Mouse (Mus musculus): ENCODE measurements around the gene Defb20. TPM values are rescaled to one million over a fixed set of nuclear protein-coding genes. Genes with fewer than 3 reads are reported as not detected.

Defb20 gene
- total RNA-seq, 2 experiments from 2014 or later, result not detected

GRCm38 (mm10) chr2:152500204-152500862, 23.5 kb downstream of the Defb20 start:
- DNase-seq, result no peak

DNA sequence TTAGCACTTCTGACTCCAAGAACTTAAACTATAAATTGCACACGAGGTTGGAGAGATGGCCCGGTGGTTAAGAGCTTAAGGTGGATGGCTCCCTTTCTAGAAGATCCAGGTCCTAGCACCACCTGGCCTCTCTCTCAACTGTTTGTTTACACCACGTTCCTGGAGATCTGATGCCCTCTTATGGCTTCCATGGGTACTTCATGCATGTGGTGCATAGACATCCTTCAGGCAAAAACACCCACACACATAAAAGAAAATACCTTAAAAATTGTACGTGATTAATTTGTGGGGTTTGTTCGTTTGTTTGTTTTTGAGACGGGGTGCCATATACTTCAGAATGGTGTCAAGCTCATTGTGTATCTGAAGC, 24.0 kb downstream of the Defb20 start:
- no peak for DNase-seq

GRCm38 (mm10) chr2:152503950-152504349, 27.1 kb downstream of the Defb20 start:
- no peak for DNase-seq

- no peak for DNase-seq
Measured at GRCm38 (mm10) chr2:152511592-152511991, 34.7 kb downstream of the Defb20 start, which contains the start of gene Defb26. Gene Defb26 (minus strand): TSS chr2:152511692.

GRCm38 (mm10) chr2:152516084-152516483, 39.2 kb downstream of the Defb20 start:
- DNase-seq, result no peak

- no peak for DNase-seq
Measured at GRCm38 (mm10) chr2:152517981-152518380, 41.1 kb downstream of the Defb20 start, which contains the start of gene Defb28. Gene Defb28 (plus strand): TSS chr2:152518255.

Other genes starting within 250 kb of the Defb20 start
- 10 to 100 TPM; 36.9 to 41.9 TPM for gene Tbc1d20, start 183.2 kb upstream of the Defb20 start, total RNA-seq (2021)
- 10 to 100 TPM; 40.7 to 48.6 TPM for gene Rbck1, start 144.4 kb upstream of the Defb20 start, total RNA-seq (2021)
- 1 to 10 TPM; 1.3 to 1.5 TPM for gene Trib3, start 133.0 kb upstream of the Defb20 start, total RNA-seq (2021)
- under 1 TPM in 1 of 2 experiments, not detected in 1; 0.18 TPM for gene Nrsn2, start 100.4 kb upstream of the Defb20 start, total RNA-seq (2021)
- 1 to 10 TPM; 6.7 to 9.4 TPM for gene Sox12, start 79.0 kb upstream of the Defb20 start, total RNA-seq (2021)
- gene Zcchc3, start 62.0 kb upstream of the Defb20 start, total RNA-seq (2021), result 1 to 10 TPM; 4.7 to 5.6 TPM
- gene 6820408C15Rik, start 61.5 kb upstream of the Defb20 start, total RNA-seq (2021), result not detected
- gene Defb23, start 12.4 kb upstream of the Defb20 start, total RNA-seq (2021), result not detected
- gene Defb22, start 13.1 kb downstream of the Defb20 start, total RNA-seq (2021), result not detected
- gene Defb26, start 34.6 kb downstream of the Defb20 start, total RNA-seq (2021), result not detected
- not detected for gene Defb28, start 41.2 kb downstream of the Defb20 start, total RNA-seq (2021)
- not detected for gene Defb29, start 63.0 kb downstream of the Defb20 start, total RNA-seq (2021)
- gene Gm17416, start 92.3 kb downstream of the Defb20 start, total RNA-seq (2021), result not detected
- not detected for gene Defb21, start 95.7 kb downstream of the Defb20 start, total RNA-seq (2021)
- gene Defb19, start 103.2 kb downstream of the Defb20 start, total RNA-seq (2021), result not detected
- not detected for gene Defb45, start 122.3 kb downstream of the Defb20 start, total RNA-seq (2021)
- not detected for gene Defb36, start 127.3 kb downstream of the Defb20 start, total RNA-seq (2021)
- gene Defb25, start 146.0 kb downstream of the Defb20 start, total RNA-seq (2021), result 1 to 10 TPM; 1.5 to 1.6 TPM
- gene Rem1, start 149.9 kb downstream of the Defb20 start, total RNA-seq (2021), result 10 to 100 TPM in 1 of 2 experiments, 1 to 10 TPM in 1; 9.1 to 11.5 TPM
- 10 to 100 TPM; 56.0 to 61.1 TPM for gene H13, start 192.4 kb downstream of the Defb20 start, total RNA-seq (2021)
- gene Mcts2, start 210.0 kb downstream of the Defb20 start, total RNA-seq (2021), result 10 to 100 TPM; 12.5 to 19.3 TPM

Measured in gastrocnemius, postnatal 10 days (tissue).